Mouse (Mus musculus) olfactory bulb, adult 2 months (tissue): ENCODE results near the gene Wfdc5.

Experiments used
- CTCF ChIP-seq: fragments of 200-500 bp; IDR thresholded peaks from 2 replicates; pipeline ENCODE4 v1.5.1; 2012; ENCODE audit warnings: low read depth, mild to moderate bottlenecking, low read length, moderate library complexity; ENCODE audit not compliant: insufficient read depth
- POLR2A ChIP-seq: fragments of 200-500 bp; IDR thresholded peaks from 2 replicates; pipeline ENCODE4 v1.6.1; 2012; ENCODE audit warnings: mild to moderate bottlenecking, low read depth, low read length, moderate library complexity; ENCODE audit not compliant: insufficient read depth

GRCm38 (mm10) chr2:164152341-164152740 is 30.2 kb downstream of the Wfdc5 start:
- TF ChIP-seq CTCF (no peak), POLR2A (no peak)
